Mouse (Mus musculus) MEL (cell line): ENCODE data around the gene Get4. TPM values are rescaled to one million over a fixed set of nuclear protein-coding genes. Genes with fewer than 3 reads are reported as not detected.

ENCODE experiments used
- DNase-seq: peaks from one replicate; pipeline ENCODE4 v3.0.0; 2011; ENCODE audit warnings: low read depth, low spot score
- H3K27ac ChIP-seq: 2 replicates; pipeline ENCODE4 v1.5.1; 2012; ENCODE audit warnings: low read depth, mild to moderate bottlenecking, control low read depth, low read length, moderate library complexity; ENCODE audit not compliant: control insufficient read depth
- H3K27me3 ChIP-seq, 2 experiments: fragments of 150-350 bp in 1 of 2; sonication (generic) in 1 of 2; 2 replicates each; pipeline ENCODE4 v1.6.1; 2012; ENCODE audit warnings: low read length in 2 of 2, mild to moderate bottlenecking in 2 of 2, improper control_type of control experiment in 1 of 2, moderate library complexity in 1 of 2; ENCODE audit not compliant: insufficient read depth in 2 of 2, control insufficient read depth in 1 of 2
- H3K36me3 ChIP-seq, 2 experiments: 2 replicates each; pipeline ENCODE4 v1.6.1; 2012 to 2014; ENCODE audit warnings: low read length in 2 of 2, improper control_type of control experiment in 1 of 2, inconsistent platforms in 1 of 2, mild to moderate bottlenecking in 1 of 2; ENCODE audit not compliant: insufficient read depth in 2 of 2, control insufficient read depth in 1 of 2
- H3K4me1 ChIP-seq, 2 experiments: fragments of 150-350 bp in 1 of 2; sonication (generic) in 1 of 2; 2 replicates each; pipeline ENCODE4 v1.6.1; 2012; ENCODE audit warnings: low read length in 2 of 2, improper control_type of control experiment in 1 of 2, mild to moderate bottlenecking in 1 of 2; ENCODE audit not compliant: insufficient read depth in 2 of 2, control insufficient read depth in 1 of 2
- H3K4me3 ChIP-seq, 2 experiments: fragments of 150-350 bp in 1 of 2; sonication (generic) in 1 of 2; 2 replicates each; pipeline ENCODE4 v1.5.1; 2012; ENCODE audit warnings: low read depth in 2 of 2, low read length in 2 of 2, mild to moderate bottlenecking in 2 of 2, moderate library complexity in 2 of 2, control low read depth in 1 of 2, improper control_type of control experiment in 1 of 2; ENCODE audit not compliant: control insufficient read depth in 1 of 2, insufficient read depth in 1 of 2
- H3K79me2 ChIP-seq: 2 replicates; pipeline ENCODE4 v1.6.1; 2012; ENCODE audit warnings: mild to moderate bottlenecking, low read length, moderate library complexity; ENCODE audit not compliant: control insufficient read depth, poor library complexity, insufficient read depth
- H3K9ac ChIP-seq: 2 replicates; pipeline ENCODE4 v1.6.1; 2012; ENCODE audit warnings: low read depth, mild to moderate bottlenecking, control low read depth, low read length, moderate library complexity; ENCODE audit not compliant: control insufficient read depth, poor library complexity, severe bottlenecking
- H3K9me3 ChIP-seq: fragments of 150-350 bp; sonication (generic); replicated peaks from 2 replicates; pipeline ENCODE4 v1.6.1; 2012; ENCODE audit warnings: mild to moderate bottlenecking, low read length, improper control_type of control experiment, moderate library complexity; ENCODE audit not compliant: insufficient read depth
- BHLHE40 ChIP-seq: IDR thresholded peaks from 2 replicates; pipeline ENCODE4 v1.6.1; 2012; ENCODE audit warnings: low read depth, mild to moderate bottlenecking, inconsistent platforms, low read length, improper control_type of control experiment, borderline replicate concordance
- E2F4 ChIP-seq: IDR thresholded peaks from 2 replicates; pipeline ENCODE4 v1.6.1; 2011; ENCODE audit warnings: low read depth, low read length, improper control_type of control experiment, borderline replicate concordance
- ETS1 ChIP-seq: IDR thresholded peaks from 2 replicates; pipeline ENCODE4 v1.6.1; 2012; ENCODE audit warnings: low read depth, mild to moderate bottlenecking, inconsistent platforms, low read length, improper control_type of control experiment, moderate library complexity
- GABPA ChIP-seq: IDR thresholded peaks from 2 replicates; pipeline ENCODE4 v1.6.1; 2012; ENCODE audit warnings: low read depth, mild to moderate bottlenecking, inconsistent platforms, low read length, improper control_type of control experiment, moderate library complexity
- GATA1 ChIP-seq: IDR thresholded peaks from 2 replicates; pipeline ENCODE4 v1.6.1; 2011; ENCODE audit warnings: low read depth, low read length, improper control_type of control experiment
- HCFC1 ChIP-seq: IDR thresholded peaks from 2 replicates; pipeline ENCODE4 v1.6.1; 2012; ENCODE audit warnings: low read depth, mild to moderate bottlenecking, inconsistent platforms, low read length, improper control_type of control experiment, moderate library complexity
- JUND ChIP-seq: IDR thresholded peaks from 2 replicates; pipeline ENCODE4 v1.6.1; 2011; ENCODE audit warnings: low read depth, mild to moderate bottlenecking, improper control_type of control experiment, low read length
- MAFK ChIP-seq: IDR thresholded peaks from 2 replicates; pipeline ENCODE4 v1.6.1; 2011; ENCODE audit warnings: low read depth, mild to moderate bottlenecking, low read length, improper control_type of control experiment, borderline replicate concordance
- MAX ChIP-seq: IDR thresholded peaks from 2 replicates; pipeline ENCODE4 v1.6.1; 2011; ENCODE audit warnings: low read length, improper control_type of control experiment
- MAZ ChIP-seq: IDR thresholded peaks from 2 replicates; pipeline ENCODE4 v1.6.1; 2012; ENCODE audit warnings: low read depth, mild to moderate bottlenecking, inconsistent platforms, low read length, improper control_type of control experiment
- MEF2A ChIP-seq: IDR thresholded peaks from 2 replicates; pipeline ENCODE4 v1.6.1; 2014; ENCODE audit warnings: low read depth, mild to moderate bottlenecking, inconsistent platforms, low read length, improper control_type of control experiment; ENCODE audit not compliant: poor library complexity, insufficient replicate concordance, severe bottlenecking; ENCODE audit errors: extremely low read depth
- MXI1 ChIP-seq: IDR thresholded peaks from 2 replicates; pipeline ENCODE4 v1.6.1; 2011; ENCODE audit warnings: mild to moderate bottlenecking, low read depth, low read length, improper control_type of control experiment
- MYB ChIP-seq: IDR thresholded peaks from 2 replicates; pipeline ENCODE4 v1.6.1; 2011; ENCODE audit warnings: mild to moderate bottlenecking, low read depth, low read length, improper control_type of control experiment
- MYC ChIP-seq: IDR thresholded peaks from 2 replicates; pipeline ENCODE4 v1.6.1; 2011; ENCODE audit warnings: low read depth, mild to moderate bottlenecking, low read length, improper control_type of control experiment, moderate library complexity
- NELFE ChIP-seq: IDR thresholded peaks from 2 replicates; pipeline ENCODE4 v1.6.1; 2011; ENCODE audit warnings: low read depth, low read length, improper control_type of control experiment
- POLR2AphosphoS2 ChIP-seq: IDR thresholded peaks from 2 replicates; pipeline ENCODE4 v1.6.1; 2011; ENCODE audit warnings: low read length, improper control_type of control experiment
- POLR2AphosphoS5 ChIP-seq: IDR thresholded peaks from 2 replicates; pipeline ENCODE4 v1.6.1; 2012; ENCODE audit warnings: low read depth, borderline replicate concordance, mild to moderate bottlenecking, inconsistent platforms, low read length, moderate library complexity, mixed read lengths
- SIN3A ChIP-seq: IDR thresholded peaks from 2 replicates; pipeline ENCODE4 v1.6.1; 2012; ENCODE audit warnings: low read length, improper control_type of control experiment, inconsistent platforms
- SMC3 ChIP-seq: IDR thresholded peaks from 2 replicates; pipeline ENCODE4 v1.6.1; 2011; ENCODE audit warnings: low read depth, low read length, improper control_type of control experiment
- TAL1 ChIP-seq: IDR thresholded peaks from 2 replicates; pipeline ENCODE4 v1.6.1; 2012; ENCODE audit warnings: mild to moderate bottlenecking, inconsistent platforms, low read length, moderate library complexity, mixed read lengths
- TBP ChIP-seq: IDR thresholded peaks from 2 replicates; pipeline ENCODE4 v1.8.0; 2011; ENCODE audit warnings: low read depth, low read length, improper control_type of control experiment
- UBTF ChIP-seq: IDR thresholded peaks from 2 replicates; pipeline ENCODE4 v1.6.1; 2012; ENCODE audit warnings: low read depth, mild to moderate bottlenecking, inconsistent platforms, low read length, improper control_type of control experiment, moderate library complexity, borderline replicate concordance; ENCODE audit not compliant: insufficient read depth
- USF1 ChIP-seq: IDR thresholded peaks from 2 replicates; pipeline ENCODE4 v1.6.1; 2014; ENCODE audit warnings: low read depth, mild to moderate bottlenecking, inconsistent platforms, low read length, improper control_type of control experiment, moderate library complexity
- ZC3H11A ChIP-seq: IDR thresholded peaks from 2 replicates; pipeline ENCODE4 v1.6.1; 2012; ENCODE audit warnings: low read depth, mild to moderate bottlenecking, inconsistent platforms, low read length, improper control_type of control experiment
- ZMIZ1 ChIP-seq: IDR thresholded peaks from 2 replicates; pipeline ENCODE4 v1.6.1; 2012; ENCODE audit warnings: low read depth, mild to moderate bottlenecking, inconsistent platforms, low read length, improper control_type of control experiment, moderate library complexity
- polyA plus RNA-seq, 2 experiments: library from polyadenylated mRNA; stranded (reverse) in 1 of 2; unstranded in 1 of 2; fragments of >175 nt in 1 of 2; fragments of >200 nt in 1 of 2; gene quantifications; 2 replicates each; pipeline versions ENCODE4 v1.2.1 to v1.2.4; 2012; ENCODE audit warnings: low replicate concordance in 2 of 2, low read depth in 1 of 2; ENCODE audit not compliant: insufficient read length in 2 of 2, insufficient read depth in 1 of 2, missing spikeins in 1 of 2
- total RNA-seq: library from RNA; depleted of rRNA; stranded (reverse); fragments of 300-350 nt; gene quantifications from 2 replicates; pipeline ENCODE4 v1.2.3, GENCODE M21; 2012

Gene Get4
- total and polyA plus RNA-seq, 3 experiments: 117 to 180 TPM; not detected in 1

DNA sequence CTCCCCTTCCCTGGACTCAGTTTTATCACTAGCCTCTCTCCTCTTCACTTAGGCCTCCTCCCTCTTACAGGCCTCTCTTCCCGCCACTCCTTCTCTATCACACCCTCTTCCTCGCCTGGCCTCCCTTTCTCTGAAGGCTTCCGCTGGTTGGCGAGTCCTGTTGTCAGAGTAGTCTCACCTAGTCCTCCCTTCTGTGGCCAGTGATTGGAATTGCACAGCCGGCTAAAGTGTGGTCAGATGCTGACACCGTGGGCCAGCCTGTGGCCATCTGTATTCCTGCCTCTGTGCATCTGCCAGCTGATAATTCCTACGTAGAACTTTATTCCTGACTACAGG lies 754 bp downstream of the Get4 start:
- Histone ChIP-seq H3K4me1 (peaks cover 0 to 18% of the 10 kb centered on the region in 2 experiments; a peak in 3 of 4 replicates), H3K9me3 (no peaks in the 10 kb centered on the region)
- DNase-seq: no peak
- no peak for TF ChIP-seq ZMIZ1
- TF ChIP-seq MAFK: no peak
- 0 out of 2 replicates have a peak, but pooled peaks have one; percentile 51 for TF ChIP-seq HCFC1
- TF ChIP-seq E2F4: peak; percentile 50; the same call in 1 of the 2 replicates
- TF ChIP-seq, all 39 proteins: peak for 2
- peak overlapping the region; percentile 77 for H3K27ac ChIP-seq
- H3K79me2 ChIP-seq: peaks cover 42% of the 10 kb centered on the region
- no peaks in the 10 kb centered on the region for H3K27me3 ChIP-seq
- H3K9ac ChIP-seq: peak overlapping the region; percentile 92
- peaks cover 2 to 8% of the 10 kb centered on the region in 2 experiments; a peak in 3 of 4 replicates for H3K36me3 ChIP-seq
- H3K4me3 ChIP-seq: peak overlapping the region; percentile 66 to 71

DNA sequence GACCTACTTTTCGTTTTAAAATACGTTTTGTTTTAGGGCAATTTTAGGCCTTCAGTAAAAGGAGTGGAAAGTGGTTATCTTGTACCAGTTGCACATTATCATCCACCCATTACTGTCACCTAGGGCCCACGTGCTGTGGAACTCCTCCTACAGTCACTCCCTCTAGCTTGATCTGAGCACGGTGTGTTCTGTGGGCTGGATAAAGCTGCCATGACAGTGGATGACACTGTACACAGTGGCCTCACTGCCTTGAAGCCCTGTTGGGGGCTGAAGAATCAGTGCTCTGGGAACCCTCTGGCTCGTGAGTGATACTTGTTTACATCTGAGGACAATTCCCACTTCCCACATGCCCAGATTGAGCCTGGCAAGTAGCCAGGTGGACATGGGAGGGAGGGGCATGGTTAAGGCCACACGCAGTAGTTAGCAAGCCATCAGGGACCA lies 1.2 kb downstream of the Get4 start:
- TF ChIP-seq MXI1: peak; percentile 97
- no peak for TF ChIP-seq MYB
- peak; percentile 76; the same call in 1 of the 2 replicates for TF ChIP-seq USF1
- no peak for TF ChIP-seq JUND
- no peak for TF ChIP-seq E2F4
- TF ChIP-seq POLR2AphosphoS2: no peak
- TF ChIP-seq GABPA: no peak
- peak; percentile 72 for TF ChIP-seq SIN3A
- TF ChIP-seq BHLHE40: no peak
- no peak for TF ChIP-seq ETS1
- TF ChIP-seq TBP: no peak
- no peak for TF ChIP-seq MAFK
- peak; percentile 44; the same call in 1 of the 2 replicates for TF ChIP-seq GATA1
- no peak for TF ChIP-seq TAL1
- no peak for TF ChIP-seq SMC3
- TF ChIP-seq MAX: peak; percentile 91
- no peak for TF ChIP-seq MAZ
- TF ChIP-seq POLR2AphosphoS5: no peak
- no peak for TF ChIP-seq UBTF
- TF ChIP-seq ZC3H11A: no peak
- no peak for TF ChIP-seq MEF2A
- TF ChIP-seq NELFE: no peak
- TF ChIP-seq MYC: peak; percentile 90
- peaks cover 0 to 8% of the 10 kb centered on the region in 2 experiments; a peak in 3 of 4 replicates for H3K36me3 ChIP-seq
- no peaks in the 10 kb centered on the region for H3K9me3 ChIP-seq
- peak overlapping the region; percentile 77 for H3K27ac ChIP-seq
- no peaks in the 10 kb centered on the region for H3K27me3 ChIP-seq
- peak; percentile 79 for DNase-seq
- peak overlapping the region; percentile 92 for H3K9ac ChIP-seq
- peaks cover 44% of the 10 kb centered on the region for H3K79me2 ChIP-seq
- peaks cover 0 to 18% of the 10 kb centered on the region in 2 experiments; a peak in 3 of 4 replicates for H3K4me1 ChIP-seq
- peak overlapping the region; percentile 66 to 71 for H3K4me3 ChIP-seq
